Mouse (Mus musculus) heart, embryonic 15.5 days (tissue): ENCODE measurements around the gene Kbtbd4. TPM values are rescaled to one million over a fixed set of nuclear protein-coding genes. Genes with fewer than 3 reads are reported as not detected.

Experiments used
- ATAC-seq: fragments of 200-750 bp; cut with Nextera tagmentation; replicated peaks from 2 replicates; pipeline ENCODE4 v1.8.0; 2017; ENCODE audit warnings: low read depth, moderate TSS enrichment; ENCODE audit not compliant: insufficient number of reproducible peaks, insufficient read depth, low FRiP score
- H3K27ac ChIP-seq: fragments of 300-500 bp; sonication (generic); 2 replicates; pipeline ENCODE4 v1.5.1; 2015; ENCODE audit warnings: mild to moderate bottlenecking, inconsistent platforms
- H3K27me3 ChIP-seq: fragments of 300-500 bp; sonication (generic); 2 replicates; pipeline ENCODE4 v1.6.1; 2015; ENCODE audit warnings: inconsistent platforms
- H3K36me3 ChIP-seq: fragments of 300-500 bp; sonication (generic); 2 replicates; pipeline ENCODE4 v1.6.1; 2015; ENCODE audit warnings: mild to moderate bottlenecking, inconsistent platforms
- H3K4me1 ChIP-seq: fragments of 300-500 bp; sonication (generic); replicated peaks from 2 replicates; pipeline ENCODE4 v1.6.1; 2015; ENCODE audit warnings: inconsistent platforms
- H3K4me2 ChIP-seq: fragments of 300-500 bp; sonication (generic); 2 replicates; pipeline ENCODE4 v1.6.1; 2015; ENCODE audit warnings: inconsistent platforms, mild to moderate bottlenecking, moderate library complexity
- H3K4me3 ChIP-seq: fragments of 300-500 bp; sonication (generic); 2 replicates; pipeline ENCODE4 v1.5.1; 2015; ENCODE audit warnings: mild to moderate bottlenecking, inconsistent platforms
- H3K9ac ChIP-seq: fragments of 300-500 bp; sonication (generic); 2 replicates; pipeline ENCODE4 v1.6.1; 2015; ENCODE audit warnings: mild to moderate bottlenecking, inconsistent platforms
- H3K9me3 ChIP-seq: fragments of 300-500 bp; sonication (generic); replicated peaks from 2 replicates; pipeline ENCODE4 v1.6.1; 2016; ENCODE audit warnings: inconsistent platforms
- WGBS: fragments of 180-500 bp; shearing (Covaris S2); methylation state at CpG from one replicate; pipeline ENCODE4 v1.1.7; 2015; ENCODE audit warnings: mixed read lengths; 5-methylcytosine and 5-hydroxymethylcytosine counted together
- polyA plus RNA-seq: library from polyadenylated mRNA; unstranded; fragments of >200 nt; fragmentation: Nextera tagmentation; extraction: Ambion mirVana; gene quantifications from 2 replicates; pipeline ENCODE4 v1.2.1, GENCODE M21; 2015

The Kbtbd4 gene
- polyA plus RNA-seq, 1 experiment from 2014 or later: 22.5 TPM

GRCm38 (mm10) chr2:90931829-90932228, 27.3 kb downstream of the Kbtbd4 start:
- H3K9me3 ChIP-seq: no peaks in the 10 kb centered on the region
- H3K27me3 ChIP-seq: no peaks in the 10 kb centered on the region
- no peak overlapping the region for H3K4me2 ChIP-seq
- no peak overlapping the region for H3K4me3 ChIP-seq
- 72% methylated on average over 8 of the region's 8 CpGs for WGBS
- no peak overlapping the region for H3K27ac ChIP-seq
- no peak for ATAC-seq
- H3K9ac ChIP-seq: no peak overlapping the region
- H3K36me3 ChIP-seq: no peaks in the 10 kb centered on the region
- no peaks in the 10 kb centered on the region for H3K4me1 ChIP-seq

- H3K4me1 ChIP-seq: no peaks in the 10 kb centered on the region
- H3K27me3 ChIP-seq: no peaks in the 10 kb centered on the region
- WGBS: 61% methylated on average over 2 of the region's 2 CpGs
- no peak overlapping the region for H3K9ac ChIP-seq
- H3K9me3 ChIP-seq: no peaks in the 10 kb centered on the region
- no peak overlapping the region for H3K4me3 ChIP-seq
- no peak for ATAC-seq
- H3K36me3 ChIP-seq: no peaks in the 10 kb centered on the region
- no peak overlapping the region for H3K4me2 ChIP-seq
- H3K27ac ChIP-seq: no peak overlapping the region
Observed at GRCm38 (mm10) chr2:90932273-90932672, 27.7 kb downstream of the Kbtbd4 start.

- H3K9ac ChIP-seq: no peak overlapping the region
- H3K4me3 ChIP-seq: no peak overlapping the region
- H3K4me2 ChIP-seq: no peak overlapping the region
- WGBS: 66% methylated on average over 3 of the region's 3 CpGs
- H3K36me3 ChIP-seq: no peaks in the 10 kb centered on the region
- H3K4me1 ChIP-seq: peaks cover 26% of the 10 kb centered on the region
- H3K9me3 ChIP-seq: no peaks in the 10 kb centered on the region
- ATAC-seq: no peak
- no peak overlapping the region for H3K27ac ChIP-seq
- no peaks in the 10 kb centered on the region for H3K27me3 ChIP-seq
Observed at GRCm38 (mm10) chr2:90938362-90938761, 33.8 kb downstream of the Kbtbd4 start.

- WGBS: 43% methylated on average over 8 of the region's 8 CpGs
- H3K4me3 ChIP-seq: peak overlapping the region; percentile 99
- H3K9ac ChIP-seq: peak overlapping the region; percentile 98
- H3K9me3 ChIP-seq: no peaks in the 10 kb centered on the region
- H3K4me1 ChIP-seq: peaks cover 29% of the 10 kb centered on the region
- ATAC-seq: no peak
- no peaks in the 10 kb centered on the region for H3K36me3 ChIP-seq
- H3K27ac ChIP-seq: peak overlapping the region; percentile 97
- no peaks in the 10 kb centered on the region for H3K27me3 ChIP-seq
- H3K4me2 ChIP-seq: peak overlapping the region; percentile 76
Observed at GRCm38 (mm10) chr2:90939750-90940149, 35.2 kb downstream of the Kbtbd4 start.

GRCm38 (mm10) chr2:90940233-90941229, 36.0 kb downstream of the Kbtbd4 start, which contains the start of gene Celf1:
Gene Celf1, plus strand, starts transcription at chr2:90940382.
- peak; percentile 93 for ATAC-seq
- Histone ChIP-seq H3K4me1 (peaks cover 29% of the 10 kb centered on the region), H3K9me3 (no peaks in the 10 kb centered on the region), H3K27me3 (no peaks in the 10 kb centered on the region), H3K27ac (peak within 1 kb of the TSS; percentile 97), H3K36me3 (no peaks in the 10 kb centered on the region), H3K4me2 (peak within 1 kb of the TSS; percentile 76), H3K4me3 (peak within 1 kb of the TSS; percentile 99), H3K9ac (peak within 1 kb of the TSS; percentile 98)
- WGBS: under 1% methylated on average over 105 of the region's 113 CpGs

- Histone ChIP-seq H3K27ac (no peak overlapping the region), H3K4me1 (peaks cover 29% of the 10 kb centered on the region), H3K4me3 (peak overlapping the region; percentile 99), H3K4me2 (peak overlapping the region; percentile 76), H3K36me3 (no peaks in the 10 kb centered on the region), H3K9ac (peak overlapping the region; percentile 98; the same call in 1 of the 2 replicates), H3K27me3 (no peaks in the 10 kb centered on the region), H3K9me3 (no peaks in the 10 kb centered on the region)
- no peak for ATAC-seq
- 53% methylated on average over 2 of the region's 2 CpGs for WGBS
Observed at GRCm38 (mm10) chr2:90941744-90942143, 37.2 kb downstream of the Kbtbd4 start.

- Histone ChIP-seq H3K27ac (no peak overlapping the region), H3K4me3 (no peak overlapping the region), H3K4me2 (no peak overlapping the region), H3K9ac (no peak overlapping the region), H3K36me3 (no peaks in the 10 kb centered on the region), H3K27me3 (no peaks in the 10 kb centered on the region), H3K9me3 (no peaks in the 10 kb centered on the region), H3K4me1 (peaks cover 17% of the 10 kb centered on the region)
- WGBS: 81% methylated on average over 5 of the region's 5 CpGs
- no peak for ATAC-seq
Observed at GRCm38 (mm10) chr2:90950149-90950548, 45.6 kb downstream of the Kbtbd4 start.

GRCm38 (mm10) chr2:90950582-90951194, 46.1 kb downstream of the Kbtbd4 start:
- H3K4me3 ChIP-seq: no peak overlapping the region
- H3K4me2 ChIP-seq: no peak overlapping the region
- no peaks in the 10 kb centered on the region for H3K36me3 ChIP-seq
- no peak overlapping the region for H3K9ac ChIP-seq
- no peaks in the 10 kb centered on the region for H3K9me3 ChIP-seq
- H3K4me1 ChIP-seq: peaks cover 20% of the 10 kb centered on the region
- 0 out of 2 replicates have a peak, but pooled peaks have one; percentile 22 for ATAC-seq
- no peak overlapping the region for H3K27ac ChIP-seq
- no peaks in the 10 kb centered on the region for H3K27me3 ChIP-seq

- Histone ChIP-seq H3K9me3 (no peaks in the 10 kb centered on the region), H3K4me3 (no peak overlapping the region)
Observed at GRCm38 (mm10) chr2:90953461-90953860, 48.9 kb downstream of the Kbtbd4 start.

GRCm38 (mm10) chr2:90956053-90956452, 51.5 kb downstream of the Kbtbd4 start:
- Histone ChIP-seq H3K9ac (no peak overlapping the region), H3K36me3 (peaks cover 4% of the 10 kb centered on the region; the same call in 1 of the 2 replicates), H3K4me2 (no peak overlapping the region), H3K27ac (peak overlapping the region; percentile 51; the same call in 1 of the 2 replicates), H3K9me3 (no peaks in the 10 kb centered on the region), H3K4me1 (peaks cover 21% of the 10 kb centered on the region), H3K27me3 (no peaks in the 10 kb centered on the region), H3K4me3 (no peak overlapping the region)
- WGBS: 50% methylated on average over 1 of the region's 1 CpGs
- no peak for ATAC-seq

More at GRCm38 (mm10) chr2:90953461-90953860, 48.9 kb downstream of the Kbtbd4 start:
- peaks cover 24% of the 10 kb centered on the region for H3K4me1 ChIP-seq
- no peak overlapping the region for H3K27ac ChIP-seq
- H3K4me2 ChIP-seq: no peak overlapping the region
- no peaks in the 10 kb centered on the region for H3K27me3 ChIP-seq
- no peak overlapping the region for H3K9ac ChIP-seq
- ATAC-seq: no peak
- 51% methylated on average over 3 of the region's 3 CpGs for WGBS
- no peaks in the 10 kb centered on the region; the same call in 1 of the 2 replicates for H3K36me3 ChIP-seq

- H3K27ac ChIP-seq: no peak overlapping the region
- H3K36me3 ChIP-seq: peaks cover 4% of the 10 kb centered on the region; the same call in 1 of the 2 replicates
- H3K27me3 ChIP-seq: no peaks in the 10 kb centered on the region
- WGBS: 90% methylated on average over 3 of the region's 3 CpGs
- no peak overlapping the region for H3K9ac ChIP-seq
- H3K4me2 ChIP-seq: no peak overlapping the region
- no peak for ATAC-seq
- peaks cover 11% of the 10 kb centered on the region for H3K4me1 ChIP-seq
- H3K4me3 ChIP-seq: no peak overlapping the region
- no peaks in the 10 kb centered on the region for H3K9me3 ChIP-seq
Observed at GRCm38 (mm10) chr2:90958856-90959255, 54.3 kb downstream of the Kbtbd4 start.
